Mouse (Mus musculus) thymus, adult 2 months (tissue): Measurements from ENCODE around the gene Col8a1.

Experiments used
- CTCF ChIP-seq: fragments of 200-500 bp; IDR thresholded peaks from 2 replicates; pipeline ENCODE4 v1.5.1; 2012; ENCODE audit warnings: mild to moderate bottlenecking, control low read depth, low read length, moderate library complexity, borderline replicate concordance; ENCODE audit not compliant: control insufficient read depth, poor library complexity, insufficient read depth; ENCODE audit errors: extremely low read depth
- POLR2A ChIP-seq: fragments of 200-500 bp; IDR thresholded peaks from 2 replicates; pipeline ENCODE4 v1.6.1; 2012; ENCODE audit warnings: mild to moderate bottlenecking, low read length, control low read depth, moderate library complexity; ENCODE audit not compliant: control insufficient read depth, poor library complexity, insufficient read depth; ENCODE audit errors: extremely low read depth

GRCm38 (mm10) chr16:57740169-57740568 lies 14.4 kb downstream of the Col8a1 start:
- TF ChIP-seq POLR2A (no peak), CTCF (no peak)
